20 mouse cellular contexts compared by ENCODE assay signal in genomic region chr15:7941690-7942089, GRCm38 (mm10).
DNase-seq lines count a peak whose midpoint lies in the region; ATAC-seq and TF ChIP-seq lines count a peak whose summit lies in the region.
"Had no signal": no experiment of that assay in that cellular context is flagged by ENCODE, and none has a peak within 500 bp of the region (broad histone marks: within the 10 kb centered on the region; RNA-seq: fewer than 3 reads in every experiment).

No protein-coding gene starts in this region.

- TF ChIP-seq CTCF in cerebellum, adult 2 months (IDR thresholded peaks at IDR 0.05; ENCODE audit: borderline replicate concordance, insufficient read depth, low read depth, low read length), result no peak

- peak overlapping the region; percentile 67 for H3K27ac ChIP-seq in heart, embryonic 12.5 days (ENCODE audit: poor library complexity, severe bottlenecking)
- H3K27ac ChIP-seq in heart, embryonic 10.5 days, result no peak overlapping the region
- peak overlapping the region; percentile 25; the same call in 1 of the 2 replicates for H3K27ac ChIP-seq in heart, embryonic 16.5 days (ENCODE audit: low read length)
- no peak overlapping the region for H3K27ac ChIP-seq in cerebellum, adult 2 months (ENCODE audit: insufficient read depth, low read length)
- H3K27ac ChIP-seq: embryonic facial prominence, embryonic 13.5 days; forebrain, embryonic 12.5 days; hindbrain, embryonic 15.5 days had no signal

- no peaks in the 10 kb centered on the region for H3K27me3 ChIP-seq in heart, embryonic 12.5 days (replicated peaks)
- no peaks in the 10 kb centered on the region for H3K27me3 ChIP-seq in heart, embryonic 10.5 days (ENCODE audit: insufficient read depth, poor library complexity, severe bottlenecking)
- no peaks in the 10 kb centered on the region for H3K27me3 ChIP-seq in heart, embryonic 16.5 days (ENCODE audit: control insufficient read depth, insufficient read depth, low read length)
- H3K27me3 ChIP-seq in cerebellum, adult 2 months (ENCODE audit: control insufficient read depth, insufficient read depth, low read length), result no peaks in the 10 kb centered on the region
- H3K27me3 ChIP-seq: embryonic facial prominence, embryonic 13.5 days; forebrain, embryonic 12.5 days; hindbrain, embryonic 15.5 days had no signal

- no peak for TF ChIP-seq POLR2A in cerebellum, adult 2 months (IDR thresholded peaks at IDR 0.05; ENCODE audit: borderline replicate concordance, insufficient read depth, low read length)

- DNase-seq in heart, embryonic 10.5 days (ENCODE audit: low spot score), result no peak
- no peak for DNase-seq in heart, adult 18-20 months
- DNase-seq in MEL-GATA-1-ER (ENCODE audit: extremely low read depth, low read depth), result peak; percentile 72
- DNase-seq in adrenal gland, postnatal 4 days (ENCODE audit: low spot score in 2 of 2), result no peak
- DNase-seq in cerebellum, adult 2 months, result no peak
- DNase-seq: adrenal gland, adult 2 months; adrenal gland, postnatal 25 days; cerebellum, adult 11 months; cerebellum, adult 9-10 months; cerebellum, postnatal 25 days; gastrocnemius, postnatal 10 days; heart, postnatal 36 days; kidney, adult 2 months had no signal

- ATAC-seq in heart, embryonic 12.5 days (ENCODE audit: insufficient number of reproducible peaks, low FRiP score), result no peak
- no peak for ATAC-seq in heart, embryonic 16.5 days (replicated peaks; ENCODE audit: extremely low read depth, insufficient read depth, low FRiP score)
- ATAC-seq: forebrain, embryonic 16.5 days; intestine, embryonic 16.5 days had no signal

- no peak overlapping the region for H3K4me3 ChIP-seq in heart, embryonic 12.5 days
- H3K4me3 ChIP-seq in heart, embryonic 10.5 days, result no peak overlapping the region
- H3K4me3 ChIP-seq in heart, embryonic 16.5 days (ENCODE audit: low read length), result no peak overlapping the region
- H3K4me3 ChIP-seq in cerebellum, adult 2 months (replicated peaks; ENCODE audit: insufficient read depth, low read depth, low read length), result no peak overlapping the region
- H3K4me3 ChIP-seq: embryonic facial prominence, embryonic 13.5 days; forebrain, embryonic 12.5 days; hindbrain, embryonic 15.5 days had no signal

- peaks cover 8% of the 10 kb centered on the region for H3K4me1 ChIP-seq in heart, embryonic 12.5 days (replicated peaks)
- peaks cover 10% of the 10 kb centered on the region for H3K4me1 ChIP-seq in heart, embryonic 10.5 days
- H3K4me1 ChIP-seq in heart, embryonic 16.5 days (ENCODE audit: control insufficient read depth, insufficient read depth, low read length), result peaks cover 8% of the 10 kb centered on the region
- no peaks in the 10 kb centered on the region for H3K4me1 ChIP-seq in cerebellum, adult 2 months (ENCODE audit: control insufficient read depth, insufficient read depth, low read length)
- H3K4me1 ChIP-seq: embryonic facial prominence, embryonic 13.5 days; forebrain, embryonic 12.5 days; hindbrain, embryonic 15.5 days had no signal

- H3K36me3 ChIP-seq in heart, embryonic 12.5 days, result no peaks in the 10 kb centered on the region
- no peaks in the 10 kb centered on the region for H3K36me3 ChIP-seq in heart, embryonic 10.5 days
- no peaks in the 10 kb centered on the region for H3K36me3 ChIP-seq in heart, embryonic 16.5 days (ENCODE audit: control insufficient read depth, insufficient read depth)
- H3K36me3 ChIP-seq: embryonic facial prominence, embryonic 13.5 days; forebrain, embryonic 12.5 days; hindbrain, embryonic 15.5 days had no signal

- peak overlapping the region; percentile 0; the same call in 1 of the 2 replicates for H3K4me2 ChIP-seq in heart, embryonic 12.5 days
- 0 out of 2 replicates have a peak overlapping the region, but pooled peaks have one; percentile 1 for H3K4me2 ChIP-seq in heart, embryonic 16.5 days (ENCODE audit: low read depth, low read length)
- H3K4me2 ChIP-seq: embryonic facial prominence, embryonic 13.5 days; forebrain, embryonic 12.5 days; hindbrain, embryonic 15.5 days had no signal

- 9% methylated on average over 3 of the region's 3 CpGs for WGBS in heart, embryonic 12.5 days
- WGBS in heart, embryonic 10.5 days, result 19% methylated on average over 3 of the region's 3 CpGs
- 28% methylated on average over 3 of the region's 3 CpGs for WGBS in heart, embryonic 16.5 days
- 75% methylated on average over 3 of the region's 3 CpGs for WGBS in cerebellum, adult 2 months

- H3K9ac ChIP-seq in heart, embryonic 12.5 days, result no peak overlapping the region
- H3K9ac ChIP-seq in heart, embryonic 16.5 days (ENCODE audit: low read length), result no peak overlapping the region
- H3K9ac ChIP-seq: embryonic facial prominence, embryonic 13.5 days; forebrain, embryonic 12.5 days; hindbrain, embryonic 15.5 days had no signal

- no peaks in the 10 kb centered on the region for H3K9me3 ChIP-seq in heart, embryonic 12.5 days (replicated peaks)
- H3K9me3 ChIP-seq in heart, embryonic 10.5 days, result no peaks in the 10 kb centered on the region
- H3K9me3 ChIP-seq in heart, embryonic 16.5 days (replicated peaks; ENCODE audit: control insufficient read depth, low read length), result no peaks in the 10 kb centered on the region
- H3K9me3 ChIP-seq: embryonic facial prominence, embryonic 13.5 days; forebrain, embryonic 12.5 days; hindbrain, embryonic 15.5 days had no signal

Comparison
In these comparisons a context has a peak if more than half of its experiments do, and no peak if none do; other contexts are left out.
1. H3K27ac ChIP-seq: peak in heart, embryonic 12.5 days (single experiment) and heart, embryonic 16.5 days (single experiment); none in heart, embryonic 10.5 days (single experiment) and cerebellum, adult 2 months (single experiment).